Mouse (Mus musculus): ENCODE data around the gene Hoxa13.

The Hoxa13 gene

DNA sequence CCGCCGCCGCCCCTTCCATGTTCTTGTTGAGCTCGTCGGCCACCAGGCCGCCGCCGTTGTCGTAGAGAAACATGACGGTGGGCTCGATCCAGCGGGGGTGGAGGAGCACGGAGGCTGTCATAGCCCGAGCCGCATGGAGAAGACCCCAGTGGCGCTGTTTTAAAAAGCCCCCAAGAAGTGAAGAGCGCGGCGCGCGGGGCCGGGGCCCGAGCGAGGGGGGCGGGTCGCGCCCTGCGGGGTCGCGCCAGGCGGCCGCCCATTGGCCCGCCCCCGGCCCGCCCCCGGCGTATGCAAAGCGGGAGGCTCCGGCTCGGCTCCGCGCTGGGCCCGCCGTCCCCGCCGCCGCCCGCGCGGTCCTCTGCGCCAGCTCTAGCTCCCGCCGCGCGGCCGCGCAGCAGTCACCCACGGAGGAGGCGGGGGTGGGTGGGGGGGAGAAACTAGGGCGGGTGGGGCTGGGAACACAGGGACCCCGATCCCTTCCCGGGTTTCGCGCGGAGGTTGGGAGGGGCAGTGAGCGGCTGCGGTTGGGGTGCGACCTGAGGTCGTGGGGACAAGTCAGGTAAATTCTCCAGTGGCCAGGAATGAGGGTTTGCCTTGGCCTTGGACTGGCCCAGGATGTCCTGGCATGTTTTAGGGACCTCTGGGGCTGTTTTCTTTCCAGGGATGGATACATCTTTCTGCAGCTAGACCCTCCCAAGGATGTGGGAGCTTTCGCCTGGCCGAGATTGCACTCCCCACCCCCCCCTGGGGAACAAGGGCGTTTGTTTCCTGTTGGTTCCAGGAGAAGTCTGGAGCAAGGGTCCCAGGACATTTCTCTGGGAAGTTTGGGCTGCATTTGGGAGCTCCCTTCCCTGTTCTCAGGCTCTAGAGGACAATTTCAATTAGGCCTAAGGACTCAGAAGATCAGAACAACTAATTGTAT lies at the start of gene Hoxa13:
TSS of gene Hoxa13 (minus strand) at position 227 of the 922 bp plus-strand sequence.
- in situ Hi-C loops (cut with MboI, MseI), result loop anchor here (5.0 to 25.0 kb wide), 4 partner anchors 46 to 656 kb away; no protein-coding TSS in a partner anchor

DNA sequence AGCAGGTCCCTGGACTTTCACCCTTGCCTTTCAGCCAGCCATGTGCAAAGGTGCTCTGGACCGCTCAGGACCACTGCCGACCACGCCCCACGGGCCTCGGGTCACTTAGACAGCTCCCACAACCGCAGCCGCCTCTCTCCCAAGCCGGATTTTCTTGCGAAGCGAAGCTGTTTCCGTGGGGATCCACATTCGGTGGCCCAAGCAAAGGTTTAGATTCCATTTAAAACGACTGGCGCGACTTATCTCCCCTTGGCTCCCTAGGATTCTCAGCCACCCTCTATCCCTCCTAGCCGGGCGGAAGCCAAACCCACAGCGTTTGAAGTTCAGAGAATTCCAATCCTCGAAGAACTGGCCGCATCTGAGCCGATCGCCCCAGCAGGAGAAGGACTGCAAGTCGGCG lies 49.7 kb upstream of the Hoxa13 start:
- in situ Hi-C loops (cut with MboI, MseI), result no loop called here

DNA sequence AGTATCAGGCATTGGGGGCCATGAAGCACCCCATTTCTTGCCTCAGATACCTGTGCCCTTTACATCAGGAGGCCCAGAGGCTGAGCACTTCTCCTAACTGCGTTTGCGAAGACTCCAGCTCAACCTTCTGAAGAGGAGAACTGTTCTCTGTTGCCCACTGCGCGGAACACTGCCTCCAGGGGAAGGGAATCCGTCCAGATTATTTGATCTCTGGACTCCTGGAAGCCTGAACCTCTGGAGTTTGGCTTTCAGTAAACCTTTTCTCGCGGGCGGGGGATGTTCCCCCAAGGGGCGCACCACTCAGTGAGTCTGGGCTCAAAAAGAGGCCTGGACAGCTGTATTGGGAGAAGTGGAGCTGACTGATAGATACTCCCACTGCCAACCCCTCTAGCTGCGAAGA lies 49.1 kb upstream of the Hoxa13 start:
- in situ Hi-C loops (cut with MboI, MseI), result loop anchor here (5.0 kb wide), 2 partner anchors 47 to 452 kb away; partner anchors contain the start of gene Hoxa13

DNA sequence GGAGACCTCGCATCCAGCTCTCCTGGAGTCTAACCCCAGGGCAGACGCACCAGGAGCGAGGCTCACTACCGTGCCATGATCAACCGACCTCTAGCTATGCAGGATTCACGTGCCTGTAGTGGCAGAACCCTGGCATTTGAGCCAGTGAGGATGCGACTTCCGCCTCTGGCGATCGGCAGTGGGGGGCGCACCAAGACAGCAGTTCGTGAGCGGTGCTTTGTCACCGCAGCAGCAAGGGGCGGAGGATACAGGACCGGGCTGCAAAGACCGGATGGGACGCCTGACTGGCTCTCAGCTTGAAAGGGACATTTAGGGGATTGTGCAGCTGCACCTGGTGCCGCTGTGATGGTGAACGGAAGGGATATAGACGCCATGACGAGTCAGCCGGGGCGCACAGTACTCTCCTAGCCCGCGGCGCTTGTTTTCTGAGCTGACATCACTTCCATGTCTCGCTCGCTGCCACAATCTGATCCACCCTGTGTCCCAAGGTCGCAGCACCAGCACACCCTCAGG lies 45.3 kb upstream of the Hoxa13 start:
- in situ Hi-C loops (cut with MboI, MseI), result loop anchor here (5.0 kb wide), 2 partner anchors 44 to 449 kb away; partner anchors contain the start of gene Hoxa13

DNA sequence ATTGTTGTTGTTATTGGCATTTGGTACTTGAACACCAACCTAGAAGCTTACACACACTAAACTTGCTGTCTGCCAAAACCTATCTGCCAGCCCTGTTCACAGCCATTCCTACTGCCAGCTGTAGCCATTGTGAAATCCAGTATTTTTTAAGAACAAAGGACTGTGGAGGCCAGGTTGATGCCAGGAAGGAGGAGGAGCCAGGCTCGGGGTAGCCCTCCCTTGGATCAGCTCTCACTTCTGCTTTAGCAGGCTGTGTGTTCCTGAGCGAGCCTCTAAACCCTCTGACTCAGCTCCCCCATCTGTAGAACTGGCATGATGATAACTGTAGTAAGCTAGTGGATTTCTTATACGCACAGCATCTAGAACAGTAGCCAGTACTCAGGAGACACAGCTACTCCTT lies 42.7 kb upstream of the Hoxa13 start:
- in situ Hi-C loops (cut with MboI, MseI), result no loop called here

DNA sequence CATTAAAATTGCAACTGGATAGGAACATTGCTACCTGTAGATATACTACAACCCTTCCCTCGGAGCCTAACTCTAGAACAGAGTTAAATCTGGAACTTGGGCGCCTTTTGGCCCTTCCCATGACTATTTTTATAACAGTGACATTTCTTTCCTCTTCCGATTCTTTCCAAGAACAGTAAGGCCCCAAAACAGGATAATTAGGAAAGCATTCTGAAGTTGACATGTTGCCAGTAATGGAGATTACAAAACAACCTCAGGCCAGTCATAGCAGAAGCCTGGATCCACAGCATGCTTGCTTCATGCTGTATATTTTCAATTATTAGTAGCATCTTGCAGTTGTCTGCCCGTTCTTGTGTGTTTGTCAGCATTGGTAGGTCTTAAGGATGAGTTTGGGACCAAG lies 40.1 kb upstream of the Hoxa13 start:
- in situ Hi-C loops (cut with MboI, MseI), result no loop called here

DNA sequence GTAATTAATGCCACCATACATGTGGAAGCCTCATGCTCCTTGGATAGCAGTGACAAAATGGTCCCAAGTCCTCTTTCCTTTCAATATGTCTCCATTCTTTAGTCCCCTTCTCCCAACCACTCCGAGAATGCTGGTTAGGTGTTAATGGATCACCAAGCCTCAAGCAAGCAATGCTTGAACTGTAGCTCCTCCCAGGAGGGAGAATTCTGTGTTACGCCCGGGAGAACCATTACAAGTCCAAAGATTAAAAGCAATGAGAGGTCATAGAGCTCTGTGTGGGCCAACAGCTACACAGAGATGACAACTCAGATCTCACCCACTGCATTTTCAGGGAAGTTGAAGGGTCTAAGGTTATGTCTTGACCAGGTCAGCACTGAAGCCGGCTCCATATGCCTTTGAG lies 37.8 kb upstream of the Hoxa13 start:
- in situ Hi-C loops (cut with MboI, MseI), result no loop called here

DNA sequence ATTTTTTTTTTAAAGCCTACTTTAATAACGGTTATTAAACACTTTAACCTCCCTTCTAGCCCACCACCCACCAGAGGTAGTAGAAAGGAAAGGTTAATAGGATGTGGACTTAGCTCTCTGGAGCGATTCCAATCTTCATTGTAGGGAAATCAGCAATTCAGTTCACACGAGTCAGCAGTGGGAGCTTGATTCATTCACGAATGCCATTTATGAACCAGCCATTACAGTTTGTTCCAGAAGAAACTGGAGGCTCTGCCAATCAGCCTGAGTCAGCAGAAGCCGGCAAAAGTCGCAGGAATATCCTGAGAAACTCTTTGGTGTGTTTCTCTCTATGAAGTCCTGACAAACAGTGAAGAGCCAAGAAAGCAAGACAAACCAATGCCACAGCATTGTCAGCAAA lies 33.9 kb upstream of the Hoxa13 start:
- in situ Hi-C loops (cut with MboI, MseI), result no loop called here

DNA sequence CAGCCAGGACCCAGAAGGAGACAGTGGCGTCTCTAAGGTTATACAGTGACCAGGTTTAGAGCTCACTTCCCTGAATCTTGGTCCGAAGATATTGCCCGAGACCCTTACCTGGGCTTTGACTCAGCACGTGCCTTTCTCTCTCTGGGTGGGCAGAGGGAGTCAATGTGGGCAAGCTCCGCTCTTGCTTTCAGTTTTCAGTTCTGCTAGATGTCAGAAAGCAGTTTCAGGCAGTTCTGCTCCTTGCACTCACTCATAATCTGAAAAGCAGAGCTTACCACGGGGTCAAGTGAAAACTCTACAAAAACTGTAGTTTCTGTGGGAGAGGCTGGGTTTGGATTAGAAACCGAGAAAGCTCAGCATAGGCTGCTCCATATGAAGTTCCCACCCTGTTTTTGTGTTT lies 31.6 kb upstream of the Hoxa13 start:
- in situ Hi-C loops (cut with MboI, MseI), result no loop called here

DNA sequence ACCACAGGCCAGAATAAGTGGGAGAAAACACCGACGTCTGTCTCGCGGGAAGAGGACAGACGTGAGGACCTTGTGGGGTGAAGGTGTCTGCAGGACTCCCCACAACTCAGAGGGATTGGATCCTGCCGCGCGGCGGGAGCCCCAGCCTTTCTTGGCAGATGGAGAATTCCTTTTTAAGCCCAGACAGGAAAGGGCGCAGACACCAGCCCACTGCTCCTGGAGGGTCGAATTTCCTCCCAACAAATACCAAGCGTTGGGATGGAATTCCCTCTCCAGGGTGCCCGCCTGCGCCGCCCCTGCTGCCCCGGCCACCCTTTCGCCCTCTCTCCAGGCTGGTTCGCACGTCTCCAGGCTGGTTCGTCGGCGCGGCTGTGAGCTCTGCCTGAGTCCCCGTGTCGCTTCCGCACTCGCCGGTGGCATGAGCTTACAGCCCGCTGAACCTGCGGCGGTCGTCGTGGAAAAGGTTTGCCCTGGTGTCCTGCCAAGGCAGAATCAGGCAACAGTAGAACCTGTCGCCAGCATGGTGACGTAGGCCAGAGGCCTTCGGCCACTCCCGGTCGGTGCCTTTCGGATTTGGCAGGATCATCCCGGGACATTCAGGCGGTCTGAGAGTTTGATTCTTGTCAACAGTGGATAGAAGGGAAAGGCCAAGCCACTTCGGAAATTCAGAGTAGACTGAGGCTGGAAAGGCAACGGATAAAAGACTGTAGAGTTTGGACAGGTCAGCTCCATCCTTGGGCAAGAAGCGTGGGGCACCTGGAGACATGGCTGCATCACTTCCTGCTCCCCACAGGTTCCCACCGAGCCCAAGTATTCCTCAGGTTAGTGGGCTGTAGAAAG lies 30.6 kb upstream of the Hoxa13 start:
- in situ Hi-C loops (cut with MboI, MseI), result no loop called here

DNA sequence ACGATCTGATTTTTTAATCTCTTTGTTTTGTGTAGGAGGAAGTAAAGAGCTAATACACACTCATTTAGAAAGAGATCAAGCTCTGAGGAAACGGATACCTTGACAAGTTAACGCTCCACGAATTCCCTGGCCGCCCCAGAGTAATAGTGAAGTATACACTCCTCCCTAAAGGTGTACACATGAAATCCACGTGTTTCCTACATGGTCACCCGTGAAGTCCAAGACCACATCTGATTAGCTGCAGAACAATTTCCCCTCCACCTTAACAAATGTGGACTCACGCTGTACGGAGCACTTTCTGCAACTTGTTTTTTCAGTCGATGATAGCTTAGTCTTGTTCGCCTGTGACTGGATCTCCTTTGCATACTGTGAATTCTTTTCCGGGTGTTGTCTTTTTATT lies 29.5 kb upstream of the Hoxa13 start:
- in situ Hi-C loops (cut with MboI, MseI), result no loop called here

DNA sequence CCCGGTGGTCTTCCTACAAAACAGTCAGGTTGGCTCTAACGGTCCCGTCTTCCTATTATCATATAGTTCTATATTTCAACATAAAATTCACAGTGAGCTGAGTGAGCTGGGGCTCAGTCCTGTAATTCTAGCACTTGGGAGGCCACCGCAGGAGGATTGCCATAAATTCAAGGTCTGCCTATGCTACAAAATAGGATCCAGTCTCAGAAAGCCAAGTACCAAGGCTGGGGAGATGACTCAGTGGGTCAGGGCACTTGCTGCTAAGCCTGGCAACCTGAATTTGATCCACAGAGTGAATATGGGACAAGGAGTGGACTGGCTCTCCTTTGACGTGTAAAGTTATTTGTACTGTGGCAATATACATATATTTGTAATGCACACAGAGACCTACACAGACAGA lies 23.2 kb upstream of the Hoxa13 start:
- in situ Hi-C loops (cut with MboI, MseI), result no loop called here

DNA sequence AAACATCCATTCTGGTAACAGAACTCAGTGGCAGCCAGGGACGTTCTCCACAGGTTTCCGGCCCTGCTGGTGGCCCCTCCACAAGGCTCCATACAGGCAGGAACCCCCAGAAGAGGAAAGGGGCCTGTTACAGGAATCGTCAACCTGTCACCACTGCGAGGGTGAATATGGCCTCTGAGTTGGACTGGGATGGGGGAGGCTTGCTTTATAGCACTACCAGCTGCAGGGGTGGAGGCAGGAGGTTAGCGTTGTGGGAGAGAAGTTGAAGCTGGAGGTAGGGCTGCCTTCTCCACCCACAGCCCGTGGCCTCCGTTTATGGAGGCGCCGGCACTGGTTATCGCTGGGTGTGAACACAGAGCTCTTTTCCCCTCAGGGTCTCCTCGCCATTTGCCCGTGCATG lies 20.4 kb upstream of the Hoxa13 start:
- in situ Hi-C loops (cut with MboI, MseI), result no loop called here

DNA sequence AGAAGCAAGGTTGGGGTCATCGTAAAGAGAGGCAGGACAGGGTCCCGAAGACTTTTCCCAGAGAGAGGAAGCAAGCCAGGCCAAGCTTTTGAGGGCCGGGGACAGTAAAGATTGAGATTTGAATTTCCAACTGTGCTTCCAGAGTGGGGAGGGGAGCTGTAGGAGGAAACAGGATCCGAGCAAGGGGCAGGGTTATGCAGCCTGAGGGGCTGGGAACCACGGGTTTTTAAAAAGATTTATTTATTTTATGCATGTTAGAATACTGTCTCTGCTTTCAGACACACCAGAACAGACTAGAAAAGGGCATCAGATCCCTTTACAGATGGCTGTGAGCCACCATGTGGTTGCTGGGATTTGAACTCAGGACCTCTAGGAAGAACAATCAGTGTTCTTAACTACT lies 16.2 kb upstream of the Hoxa13 start:
- in situ Hi-C loops (cut with MboI, MseI), result loop anchor here (10.0 kb wide), 1 partner anchor 458 kb away; no protein-coding TSS in a partner anchor

DNA sequence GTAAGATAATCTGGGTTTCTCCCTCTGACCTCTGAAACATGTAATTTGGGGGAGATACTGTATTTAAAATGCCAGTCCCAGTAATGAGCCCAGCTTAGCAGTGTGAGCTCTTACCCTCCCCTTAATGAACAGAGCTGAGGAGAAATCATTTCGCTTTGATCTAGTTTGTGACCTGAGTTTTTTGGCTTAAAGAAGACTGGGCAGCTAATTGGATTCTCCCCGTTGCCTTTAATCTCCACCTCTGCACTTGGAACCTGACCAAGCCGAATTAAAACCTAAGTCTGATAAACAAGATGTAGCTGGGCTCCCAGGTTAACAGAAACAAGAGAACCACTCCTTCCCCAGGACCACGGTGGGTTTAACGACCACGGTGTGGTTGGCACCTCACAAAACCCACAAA lies 15.7 kb upstream of the Hoxa13 start:
- in situ Hi-C loops (cut with MboI, MseI), result loop anchor here (10.0 kb wide), 1 partner anchor 458 kb away; no protein-coding TSS in a partner anchor

DNA sequence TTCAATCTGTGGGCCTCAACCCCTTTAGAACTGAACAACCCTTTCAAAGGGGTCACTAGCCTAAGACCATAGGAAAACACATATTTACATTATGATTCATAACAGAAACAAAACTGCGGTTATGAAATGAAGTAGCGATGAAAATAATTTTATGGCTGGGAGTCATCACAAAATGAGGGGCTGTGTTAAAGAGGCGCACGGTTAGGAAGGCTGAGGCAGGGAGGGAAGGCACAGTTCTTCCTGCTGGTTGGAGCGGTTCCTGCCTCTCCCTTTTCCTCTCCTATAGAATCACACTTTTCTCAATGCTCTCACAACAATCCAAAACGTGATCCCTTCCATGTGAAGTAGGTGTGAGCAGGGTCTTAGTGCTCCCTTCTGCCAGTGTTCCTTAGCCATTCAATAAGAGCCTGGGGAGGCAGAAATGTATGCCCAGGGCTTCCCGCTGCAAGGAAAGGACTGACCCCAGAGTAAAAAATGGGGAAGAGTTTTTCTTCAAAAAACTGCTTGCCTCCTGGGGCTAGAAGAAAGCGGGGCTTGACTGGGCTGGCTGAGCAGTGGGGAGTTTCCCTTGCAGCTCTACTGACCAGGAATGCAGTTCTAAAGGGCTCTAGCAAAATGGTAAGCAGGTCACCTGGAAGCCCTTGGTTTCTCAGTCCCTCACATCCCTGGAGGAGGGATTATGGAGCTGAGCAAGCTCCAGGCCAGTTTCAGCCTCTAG lies 15.0 kb upstream of the Hoxa13 start:
- in situ Hi-C loops (cut with MboI, MseI), result loop anchor here (10.0 kb wide), 1 partner anchor 459 kb away; no protein-coding TSS in a partner anchor

DNA sequence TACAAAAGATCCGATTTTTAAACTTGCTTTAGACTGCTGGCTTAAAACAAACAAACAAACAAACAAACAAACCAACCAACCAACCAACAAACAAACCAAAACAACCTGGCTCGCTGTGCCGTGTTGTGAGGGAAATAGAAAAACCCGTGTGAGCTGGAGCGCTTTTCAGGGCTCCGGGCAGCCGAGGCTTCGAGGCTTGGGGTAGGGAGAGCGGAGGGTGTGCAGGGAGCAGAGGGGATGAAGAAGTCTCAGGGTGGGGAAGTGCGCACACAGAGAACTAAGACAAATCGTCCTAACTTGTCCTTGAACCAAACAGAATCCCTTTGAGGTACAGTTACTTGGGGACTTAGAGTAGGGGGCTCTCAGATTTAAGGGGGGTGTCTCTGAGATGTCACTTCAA lies 13.9 kb upstream of the Hoxa13 start:
- in situ Hi-C loops (cut with MboI, MseI), result loop anchor here (10.0 to 25.0 kb wide), 3 partner anchors 313 to 563 kb away; no protein-coding TSS in a partner anchor

DNA sequence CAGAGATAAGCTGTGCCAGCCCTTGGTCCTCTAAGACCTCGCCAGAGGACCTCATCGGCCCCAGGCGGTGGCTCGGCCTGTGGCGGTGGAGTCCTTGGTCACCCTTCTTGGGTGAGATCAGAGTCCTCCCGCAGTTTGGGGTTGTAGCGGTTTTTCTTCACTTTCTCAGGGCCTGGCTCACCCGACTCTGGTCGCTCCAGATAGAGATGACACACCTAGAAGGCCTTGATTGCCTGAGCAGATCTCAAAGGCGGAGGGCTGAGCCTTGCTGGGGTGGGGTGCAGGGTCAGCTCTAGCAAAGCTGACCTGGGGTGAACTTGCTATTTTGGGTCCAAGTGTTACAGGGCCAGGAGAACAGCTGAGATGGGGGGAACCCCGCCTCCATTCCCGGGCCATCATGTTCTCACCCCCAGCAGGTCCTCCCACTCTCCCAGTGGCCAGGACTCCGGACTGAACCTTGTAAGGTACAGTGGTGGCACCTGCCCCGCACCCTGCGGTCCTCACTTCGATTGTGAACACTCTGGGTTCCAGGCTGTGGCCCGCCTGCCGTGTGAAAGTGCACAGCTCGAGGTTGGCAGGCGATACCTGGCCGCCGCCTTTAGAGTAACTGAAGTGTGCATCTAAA lies 13.1 kb upstream of the Hoxa13 start:
- in situ Hi-C loops (cut with MboI, MseI), result loop anchor here (10.0 to 25.0 kb wide), 3 partner anchors 314 to 564 kb away; no protein-coding TSS in a partner anchor

DNA sequence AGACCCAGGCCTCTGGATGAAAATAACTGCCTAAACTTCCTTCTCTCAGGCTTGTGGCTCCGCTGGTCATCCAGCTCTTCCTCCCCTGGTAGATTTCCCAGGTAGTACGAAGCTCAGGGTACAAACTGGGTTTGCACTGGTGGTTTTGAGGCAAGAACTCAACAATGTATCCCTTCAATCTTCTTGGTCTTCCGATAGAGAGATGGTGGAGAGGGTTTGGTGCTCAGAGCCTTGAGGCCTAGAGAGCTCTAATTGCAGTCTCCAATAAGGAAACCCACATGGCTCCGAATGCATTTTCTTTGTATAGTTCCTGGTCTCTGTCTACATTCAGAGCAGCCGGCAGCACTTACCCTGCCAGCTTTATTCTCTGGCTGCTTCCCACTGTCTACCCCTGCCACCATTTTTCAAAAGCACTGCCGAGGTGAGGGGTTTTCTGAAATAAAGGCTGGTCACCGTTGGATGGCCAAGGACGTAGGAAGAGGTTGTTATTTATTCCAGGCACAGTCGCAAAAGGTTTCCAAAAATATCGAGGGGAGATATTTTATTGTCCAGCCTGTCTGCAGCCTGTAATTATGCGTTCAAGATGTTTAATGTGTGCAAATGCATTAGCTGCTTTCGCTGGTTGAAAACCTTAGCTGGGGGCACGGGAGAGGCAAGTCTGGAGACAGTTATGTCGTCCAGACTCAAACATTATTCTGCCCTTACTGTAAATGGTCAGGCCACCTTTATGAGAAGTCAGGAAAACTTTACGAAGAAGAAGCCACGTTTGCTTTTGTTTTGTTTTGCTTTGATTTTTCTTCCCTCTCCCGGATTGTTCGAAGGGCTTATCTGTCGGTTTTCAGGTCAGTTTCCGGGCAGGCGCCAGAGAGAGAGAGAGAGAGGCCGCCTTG lies 12.3 kb upstream of the Hoxa13 start:
- in situ Hi-C loops (cut with MboI, MseI), result loop anchor here (10.0 to 25.0 kb wide), 3 partner anchors 314 to 564 kb away; no protein-coding TSS in a partner anchor
